Mouse (Mus musculus): Measurements from ENCODE around the gene Gpx2. TPM values are rescaled to one million over a fixed set of nuclear protein-coding genes. Genes with fewer than 3 reads are reported as not detected.

Gene Gpx2
- total and polyA plus RNA-seq, 3 experiments = not detected

DNA sequence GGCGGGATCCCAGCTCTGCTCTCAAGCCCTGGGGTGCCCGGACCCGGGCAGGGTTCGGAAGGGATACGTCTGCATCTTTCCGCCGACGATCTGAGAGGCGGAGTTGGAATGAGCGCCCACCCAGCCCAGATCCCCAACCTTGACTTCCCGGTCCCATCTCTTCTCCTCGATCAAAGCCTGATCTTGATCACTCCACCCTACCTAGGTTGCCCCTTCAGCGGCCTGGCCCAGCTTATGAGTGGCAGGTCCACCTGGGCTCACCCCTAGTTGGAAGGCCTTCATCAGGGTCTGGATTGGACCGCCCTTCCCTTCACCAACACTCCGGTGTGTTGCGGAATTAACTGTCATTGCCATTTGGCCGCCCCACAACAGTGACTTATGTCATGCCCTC, 27.3 kb upstream of the Gpx2 start, which contains the start of gene Rab15 (continued):
- TF ChIP-seq ETS1 (conservative IDR thresholded peaks at IDR 0.05; ENCODE audit: low read depth, low read length) (no peak), ZMIZ1 (IDR thresholded peaks at IDR 0.05; ENCODE audit: low read depth, low read length) (no peak)

GRCm38 (mm10) chr12:76822002-76822650, 26.8 kb upstream of the Gpx2 start:
- no peaks in the 10 kb centered on the region for H3K9me3 ChIP-seq (replicated peaks; ENCODE audit: low read length)
- peaks cover 2 to 4% of the 10 kb centered on the region in 2 experiments; a peak in 1 of 4 replicates for H3K4me1 ChIP-seq (ENCODE audit: control insufficient read depth in 1 of 2, insufficient read depth in 2 of 2)
- DNase-seq (ENCODE audit: extremely low read depth) = no peak
- no peaks in the 10 kb centered on the region for H3K79me2 ChIP-seq (replicated peaks; ENCODE audit: control insufficient read depth, extremely low read depth, insufficient read depth, poor library complexity, severe bottlenecking)
- H3K27me3 ChIP-seq (replicated peaks) = peaks cover 65% of the 10 kb centered on the region
- H3K4me3 ChIP-seq (replicated peaks in 1 of 3; ENCODE audit: low read depth in 2 of 3, low read length in 2 of 3, poor library complexity in 1 of 3) = peak overlapping the region in 1 of 3 experiments; percentile 38
- no peak overlapping the region; the same call in 1 of the 2 replicates for H3K9ac ChIP-seq (ENCODE audit: insufficient read depth, low read depth)
- peak overlapping the region; percentile 63 for H3K4me2 ChIP-seq (ENCODE audit: insufficient read depth, low read depth, poor library complexity, severe bottlenecking)
- no peaks in the 10 kb centered on the region for H3K36me3 ChIP-seq (replicated peaks in 1 of 2; ENCODE audit: control insufficient read depth in 1 of 2, insufficient read depth in 1 of 2, low read length in 1 of 2)
- H3K27ac ChIP-seq (ENCODE audit: insufficient read depth, low read depth) = no peak overlapping the region
- TF ChIP-seq BHLHE40 (IDR thresholded peaks at IDR 0.05; ENCODE audit: low read depth, low read length) = no peak
- TF ChIP-seq E2F4 (IDR thresholded peaks at IDR 0.05; ENCODE audit: insufficient replicate concordance, low read depth, low read length) = no peak
- TF ChIP-seq TBP (conservative IDR thresholded peaks at IDR 0.05; ENCODE audit: low read depth, low read length) = no peak
- TF ChIP-seq CHD2 (IDR thresholded peaks at IDR 0.05; ENCODE audit: low read length) = no peak
- TF ChIP-seq TCF12 (IDR thresholded peaks at IDR 0.05; ENCODE audit: low read depth, low read length) = no peak
- no peak for TF ChIP-seq ZKSCAN1 (IDR thresholded peaks at IDR 0.05; ENCODE audit: borderline replicate concordance, low read depth, low read length)
- TF ChIP-seq KAT2A (IDR thresholded peaks at IDR 0.05; ENCODE audit: insufficient replicate concordance, low read length) = no peak
- TF ChIP-seq POLR2A (IDR thresholded peaks at IDR 0.05; ENCODE audit: low read depth, low read length) = no peak
- no peak for TF ChIP-seq UBTF (IDR thresholded peaks at IDR 0.05; ENCODE audit: low read depth, low read length)
- TF ChIP-seq MXI1 (IDR thresholded peaks at IDR 0.05; ENCODE audit: low read depth, low read length) = no peak
- no peak for TF ChIP-seq MEF2A (IDR thresholded peaks at IDR 0.05; ENCODE audit: borderline replicate concordance, low read depth, low read length)
- TF ChIP-seq MYC (IDR thresholded peaks at IDR 0.05; ENCODE audit: low read depth, low read length) = no peak
- TF ChIP-seq HCFC1 (IDR thresholded peaks at IDR 0.05; ENCODE audit: low read depth, low read length) = no peak
- no peak for TF ChIP-seq MAFK (IDR thresholded peaks at IDR 0.05; ENCODE audit: insufficient replicate concordance, low read length)
- no peak for TF ChIP-seq EP300 (IDR thresholded peaks at IDR 0.05; ENCODE audit: low read length)
- no peak for TF ChIP-seq CTCF (conservative IDR thresholded peaks at IDR 0.05 in 1 of 2, IDR thresholded peaks at IDR 0.05 in 1 of 2; ENCODE audit: low read depth in 2 of 2, low read length in 2 of 2)
- TF ChIP-seq ELF1 (IDR thresholded peaks at IDR 0.05; ENCODE audit: low read depth, low read length) = no peak
- in situ Hi-C loops (cut with MboI; ENCODE audit: low pct_ligation_motif_present, low pct_unique_long_range_greater_than_20kb, low sequenced_read_pairs) = no loop called here
- dilution Hi-C loops (cut with MboI; ENCODE audit: extremely low pct_ligation_motif_present, extremely low pct_unique_long_range_greater_than_20kb, low sequenced_read_pairs) = no loop called here

- DNase-seq (ENCODE audit: extremely low read depth) = no peak
- no peaks in the 10 kb centered on the region for H3K36me3 ChIP-seq (replicated peaks in 1 of 2; ENCODE audit: control insufficient read depth in 1 of 2, insufficient read depth in 1 of 2, low read length in 1 of 2)
- H3K9me3 ChIP-seq (replicated peaks; ENCODE audit: low read length) = no peaks in the 10 kb centered on the region
- TF ChIP-seq MAX (IDR thresholded peaks at IDR 0.05; ENCODE audit: low read length) (no peak), E2F4 (IDR thresholded peaks at IDR 0.05; ENCODE audit: insufficient replicate concordance, low read depth, low read length) (no peak), CHD2 (IDR thresholded peaks at IDR 0.05; ENCODE audit: low read length) (no peak), ZKSCAN1 (IDR thresholded peaks at IDR 0.05; ENCODE audit: borderline replicate concordance, low read depth, low read length) (no peak), MEF2A (IDR thresholded peaks at IDR 0.05; ENCODE audit: borderline replicate concordance, low read depth, low read length) (no peak), ZMIZ1 (IDR thresholded peaks at IDR 0.05; ENCODE audit: low read depth, low read length) (no peak), ETS1 (conservative IDR thresholded peaks at IDR 0.05; ENCODE audit: low read depth, low read length) (no peak), ELF1 (IDR thresholded peaks at IDR 0.05; ENCODE audit: low read depth, low read length) (no peak), POLR2A (IDR thresholded peaks at IDR 0.05; ENCODE audit: low read depth, low read length) (no peak), JUN (IDR thresholded peaks at IDR 0.05; ENCODE audit: insufficient read depth, low read depth, low read length) (no peak), MYC (IDR thresholded peaks at IDR 0.05; ENCODE audit: low read depth, low read length) (no peak), GABPA (IDR thresholded peaks at IDR 0.05; ENCODE audit: insufficient replicate concordance, low read depth, low read length) (no peak), UBTF (IDR thresholded peaks at IDR 0.05; ENCODE audit: low read depth, low read length) (no peak), NRF1 (IDR thresholded peaks at IDR 0.05; ENCODE audit: low read depth, low read length) (no peak), SMC3 (IDR thresholded peaks at IDR 0.05; ENCODE audit: low read depth, low read length) (no peak), MXI1 (IDR thresholded peaks at IDR 0.05; ENCODE audit: low read depth, low read length) (no peak), CHD1 (IDR thresholded peaks at IDR 0.05; ENCODE audit: low read depth, low read length) (no peak)
- H3K4me2 ChIP-seq (ENCODE audit: insufficient read depth, low read depth, poor library complexity, severe bottlenecking) = no peak overlapping the region
- H3K4me3 ChIP-seq (replicated peaks in 1 of 3; ENCODE audit: low read depth in 2 of 3, low read length in 2 of 3, poor library complexity in 1 of 3) = no peak overlapping the region
- in situ Hi-C loops (cut with MboI; ENCODE audit: low pct_ligation_motif_present, low pct_unique_long_range_greater_than_20kb, low sequenced_read_pairs) (no loop called here), dilution Hi-C loops (cut with MboI; ENCODE audit: extremely low pct_ligation_motif_present, extremely low pct_unique_long_range_greater_than_20kb, low sequenced_read_pairs) (no loop called here)
- H3K9ac ChIP-seq (ENCODE audit: insufficient read depth, low read depth) = no peak overlapping the region
- no peaks in the 10 kb centered on the region for H3K79me2 ChIP-seq (replicated peaks; ENCODE audit: control insufficient read depth, extremely low read depth, insufficient read depth, poor library complexity, severe bottlenecking)
- H3K27ac ChIP-seq (ENCODE audit: insufficient read depth, low read depth) = no peak overlapping the region
- H3K27me3 ChIP-seq (replicated peaks) = peaks cover 69% of the 10 kb centered on the region
- peaks cover 2 to 4% of the 10 kb centered on the region in 2 experiments; a peak in 1 of 4 replicates for H3K4me1 ChIP-seq (ENCODE audit: control insufficient read depth in 1 of 2, insufficient read depth in 2 of 2)
Measured at GRCm38 (mm10) chr12:76820615-76821014, 25.3 kb upstream of the Gpx2 start.

Data from CH12.LX (cell line).